Mouse (Mus musculus): ENCODE measurements around the gene Dspp.

- TF ChIP-seq GATA1 (IDR thresholded peaks at IDR 0.05; ENCODE audit: borderline replicate concordance, low read length) (no peak), FLI1 (IDR thresholded peaks at IDR 0.05; ENCODE audit: low read length) (no peak)
Measured at GRCm38 (mm10) chr5:104183743-104184142, 13.2 kb downstream of the Dspp start.
